Mouse (Mus musculus): ENCODE measurements around the gene Atxn10. TPM values are rescaled to one million over a fixed set of nuclear protein-coding genes. Genes with fewer than 3 reads are reported as not detected.
A peak's percentile ranks its signal among the peaks of the same experiment; 100 is the strongest.

Gene Atxn10
- polyA plus RNA-seq, 1 experiment from 2014 or later, result 385 TPM

DNA sequence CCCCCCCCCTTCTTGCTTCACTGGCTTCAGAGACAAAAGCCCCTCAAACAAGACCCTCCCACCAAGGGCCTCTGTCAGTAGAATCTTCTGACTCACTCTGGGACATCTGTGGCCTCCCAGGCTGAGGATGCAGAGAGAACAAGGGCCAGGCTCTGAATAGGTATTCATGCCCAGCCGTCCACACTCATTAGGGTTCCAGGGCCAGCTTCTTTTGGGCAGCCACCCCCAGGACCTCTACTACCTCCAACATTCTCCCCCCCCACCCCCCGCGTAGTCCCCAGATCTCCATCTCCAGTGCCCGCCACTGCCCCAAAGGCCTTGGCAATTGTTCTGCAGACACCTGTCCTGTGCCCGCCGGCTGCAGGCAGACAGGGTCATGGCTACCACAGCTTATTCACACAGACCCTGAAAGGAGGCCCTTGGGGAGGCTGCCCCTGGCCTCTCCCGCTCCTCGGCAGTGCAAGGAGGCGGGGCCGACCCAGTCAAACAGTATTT lies 162.0 kb downstream of the Atxn10 start:
- peak; percentile 82 for DNase-seq (ENCODE audit: low spot score)
- Histone ChIP-seq H3K27me3 (ENCODE audit: insufficient read depth, poor library complexity, severe bottlenecking) (peaks cover 66% of the 10 kb centered on the region), H3K27ac (peak overlapping the region; percentile 89), H3K4me1 (replicated peaks) (peaks cover 63% of the 10 kb centered on the region), H3K4me3 (peak overlapping the region; percentile 20), H3K9me3 (no peaks in the 10 kb centered on the region), H3K36me3 (no peaks in the 10 kb centered on the region)
- 19% methylated on average over 10 of the region's 10 CpGs for WGBS

- WGBS, result 87% methylated on average over 10 of the region's 10 CpGs
- no peaks in the 10 kb centered on the region for H3K9me3 ChIP-seq
- DNase-seq (ENCODE audit: low spot score), result no peak
- no peaks in the 10 kb centered on the region for H3K36me3 ChIP-seq
- H3K4me1 ChIP-seq (replicated peaks), result peaks cover 47% of the 10 kb centered on the region
- H3K27me3 ChIP-seq (ENCODE audit: insufficient read depth, poor library complexity, severe bottlenecking), result peaks cover 44% of the 10 kb centered on the region
- H3K4me3 ChIP-seq, result no peak overlapping the region
- H3K27ac ChIP-seq, result peak overlapping the region; percentile 89
Observed at GRCm38 (mm10) chr15:85500267-85500666, 164.2 kb downstream of the Atxn10 start.

GRCm38 (mm10) chr15:85503127-85503526 lies 167.1 kb downstream of the Atxn10 start, which contains the start of gene 7530416G11Rik:
Gene 7530416G11Rik (minus strand): TSS chr15:85503227.
- no peak within 1 kb of the TSS for H3K4me3 ChIP-seq
- peak within 1 kb of the TSS; percentile 57 for H3K27ac ChIP-seq
- H3K4me1 ChIP-seq (replicated peaks), result peaks cover 61% of the 10 kb centered on the region
- H3K9me3 ChIP-seq, result no peaks in the 10 kb centered on the region
- peaks cover 20% of the 10 kb centered on the region for H3K27me3 ChIP-seq (ENCODE audit: insufficient read depth, poor library complexity, severe bottlenecking)
- DNase-seq (ENCODE audit: low spot score), result no peak
- WGBS, result 88% methylated on average over 8 of the region's 8 CpGs
- H3K36me3 ChIP-seq, result no peaks in the 10 kb centered on the region

GRCm38 (mm10) chr15:85505118-85505925 lies 169.3 kb downstream of the Atxn10 start:
- 63% methylated on average over 14 of the region's 14 CpGs for whole genome bisulfite sequencing
- Histone ChIP-seq H3K27me3 (ENCODE audit: insufficient read depth, poor library complexity, severe bottlenecking) (peaks cover 8% of the 10 kb centered on the region; the same call in 1 of the 2 replicates), H3K4me1 (replicated peaks) (peaks cover 47% of the 10 kb centered on the region), H3K9me3 (no peaks in the 10 kb centered on the region), H3K36me3 (no peaks in the 10 kb centered on the region), H3K4me3 (no peak overlapping the region), H3K27ac (peak overlapping the region; percentile 87)
- no peak for DNase-seq (ENCODE audit: low spot score)

DNA sequence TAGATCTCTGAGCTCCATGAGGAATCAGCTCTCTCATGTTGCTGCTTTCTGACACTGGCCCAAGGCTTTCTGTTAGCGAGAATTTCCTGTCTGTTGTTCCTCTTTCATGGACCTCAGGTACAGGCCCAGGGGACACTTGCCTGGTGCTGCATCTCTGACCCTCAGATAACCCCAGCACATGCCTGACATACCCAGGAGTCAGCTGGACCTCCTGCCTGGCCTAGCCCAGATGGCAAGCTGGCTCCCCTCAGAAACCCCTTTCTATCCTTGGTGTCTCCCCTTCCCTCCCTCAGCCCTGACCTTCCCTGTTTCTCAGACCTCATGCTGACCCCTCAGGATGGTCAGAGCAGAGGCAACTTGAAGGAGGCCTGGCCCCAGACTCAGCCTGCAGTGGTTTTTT lies 170.6 kb downstream of the Atxn10 start:
- Histone ChIP-seq H3K9me3 (no peaks in the 10 kb centered on the region), H3K4me3 (no peak overlapping the region), H3K27me3 (ENCODE audit: insufficient read depth, poor library complexity, severe bottlenecking) (no peaks in the 10 kb centered on the region), H3K27ac (peak overlapping the region; percentile 87), H3K4me1 (replicated peaks) (peaks cover 46% of the 10 kb centered on the region), H3K36me3 (no peaks in the 10 kb centered on the region)
- no peak for DNase-seq (ENCODE audit: low spot score)
- WGBS, result 56% methylated on average over 1 of the region's 1 CpGs

GRCm38 (mm10) chr15:85507370-85508014 lies 171.4 kb downstream of the Atxn10 start:
- DNase-seq (ENCODE audit: low spot score), result peak; percentile 84
- no peaks in the 10 kb centered on the region for H3K27me3 ChIP-seq (ENCODE audit: insufficient read depth, poor library complexity, severe bottlenecking)
- peak overlapping the region; percentile 87 for H3K27ac ChIP-seq
- 42% methylated on average over 32 of the region's 32 CpGs for WGBS
- H3K9me3 ChIP-seq, result no peaks in the 10 kb centered on the region
- H3K36me3 ChIP-seq, result no peaks in the 10 kb centered on the region
- no peak overlapping the region for H3K4me3 ChIP-seq
- H3K4me1 ChIP-seq (replicated peaks), result peaks cover 46% of the 10 kb centered on the region

Other genes with a start within 250 kb of the Atxn10 start
- gene Smc1b, start 204.3 kb upstream of the Atxn10 start, polyA plus RNA-seq (2016; fragmentation: Nextera tagmentation; extraction: Ambion mirVana), result 0.15 TPM in 1 of 2 replicates, not detected in the other
- 0.77 and 1.3 TPM in 2 replicates for gene Ribc2, start 204.2 kb upstream of the Atxn10 start, polyA plus RNA-seq (2016; fragmentation: Nextera tagmentation; extraction: Ambion mirVana)
- 157 and 168 TPM in 2 replicates for gene Fbln1, start 130.3 kb upstream of the Atxn10 start, polyA plus RNA-seq (2016; fragmentation: Nextera tagmentation; extraction: Ambion mirVana)
- not detected in 2 replicates for gene 7530416G11Rik, start 167.0 kb downstream of the Atxn10 start, polyA plus RNA-seq (2016; fragmentation: Nextera tagmentation; extraction: Ambion mirVana)
- gene Wnt7b, start 246.2 kb downstream of the Atxn10 start, polyA plus RNA-seq (2016; fragmentation: Nextera tagmentation; extraction: Ambion mirVana), result 52.3 and 127 TPM in 2 replicates

All from hindbrain, embryonic 10.5 days (tissue).